Mouse (Mus musculus) forebrain, embryonic 14.5 days (tissue): ENCODE measurements around the gene Epha1. TPM values are rescaled to one million over a fixed set of nuclear protein-coding genes. Genes with fewer than 3 reads are reported as not detected.

Experiments
- ATAC-seq: fragments of 200-750 bp; cut with Nextera tagmentation; 2 replicates; pipeline ENCODE4 v1.8.0; 2017; ENCODE audit warnings: mild to moderate bottlenecking, moderate library complexity
- DNase-seq: peaks from one replicate; pipeline ENCODE4 v3.0.0-alpha.2; 2015; ENCODE audit warnings: low spot score
- H3K27ac ChIP-seq: fragments of 300-500 bp; sonication (generic); 2 replicates; pipeline ENCODE4 v1.5.1; 2014; ENCODE audit warnings: low read depth, mild to moderate bottlenecking, control low read depth, low read length, moderate library complexity
- H3K27me3 ChIP-seq: fragments of 300-500 bp; sonication (generic); replicated peaks from 2 replicates; pipeline ENCODE4 v1.6.1; 2014; ENCODE audit warnings: low read length, control low read depth, mixed read lengths; ENCODE audit not compliant: control insufficient read depth, insufficient read depth
- H3K36me3 ChIP-seq: fragments of 300-500 bp; sonication (generic); 2 replicates; pipeline ENCODE4 v1.6.1; 2014; ENCODE audit warnings: low read length, control low read depth; ENCODE audit not compliant: control insufficient read depth, insufficient read depth
- H3K4me1 ChIP-seq: fragments of 300-500 bp; sonication (generic); 2 replicates; pipeline ENCODE4 v1.6.1; 2014; ENCODE audit warnings: antibody characterized with exemption, low read length, control low read depth; ENCODE audit not compliant: control insufficient read depth, insufficient read depth
- H3K4me2 ChIP-seq: fragments of 300-500 bp; sonication (generic); 2 replicates; pipeline ENCODE4 v1.6.1; 2014; ENCODE audit warnings: mild to moderate bottlenecking, control low read depth, low read length
- H3K4me3 ChIP-seq: fragments of 300-500 bp; sonication (generic); 2 replicates; pipeline ENCODE4 v1.5.1; 2014; ENCODE audit warnings: low read depth, low read length, control low read depth
- H3K9ac ChIP-seq: fragments of 300-500 bp; sonication (generic); 2 replicates; pipeline ENCODE4 v1.6.1; 2014; ENCODE audit warnings: mild to moderate bottlenecking, low read length, control low read depth, moderate library complexity
- H3K9me3 ChIP-seq: fragments of 300-500 bp; sonication (generic); replicated peaks from 2 replicates; pipeline ENCODE4 v1.6.1; 2016; ENCODE audit warnings: low read length, control low read depth, mixed read lengths; ENCODE audit not compliant: control insufficient read depth
- WGBS: fragments of 180-500 bp; shearing (Covaris S2); extraction: QIAGEN DNeasy Blood & Tissue Kit; methylation state at CpG from one replicate; pipeline ENCODE4 v1.1.7; 2014; 5-methylcytosine and 5-hydroxymethylcytosine counted together
- polyA plus RNA-seq: library from polyadenylated mRNA; unstranded; fragments of >200 nt; fragmentation: Nextera tagmentation; extraction: Ambion mirVana; gene quantifications from 2 replicates; pipeline ENCODE4 v1.2.1, GENCODE M21; 2014

The Epha1 gene
- polyA plus RNA-seq, 1 experiment from 2014 or later = 0.05 TPM

- Histone ChIP-seq H3K27me3 (peaks cover 4% of the 10 kb centered on the region; the same call in 1 of the 2 replicates), H3K4me2 (no peak overlapping the region), H3K9ac (no peak overlapping the region), H3K36me3 (no peaks in the 10 kb centered on the region), H3K27ac (no peak overlapping the region), H3K4me3 (no peak overlapping the region), H3K9me3 (no peaks in the 10 kb centered on the region), H3K4me1 (no peaks in the 10 kb centered on the region)
- WGBS = 60% methylated on average over 5 of the region's 5 CpGs
- DNase-seq = no peak
- ATAC-seq = no peak
These were observed 4.2 kb upstream of the Epha1 start for GRCm38 (mm10) chr6:42377280-42377679.

GRCm38 (mm10) chr6:42376504-42377019 is 3.5 kb upstream of the Epha1 start:
- Histone ChIP-seq H3K4me2 (no peak overlapping the region), H3K9me3 (no peaks in the 10 kb centered on the region), H3K4me1 (no peaks in the 10 kb centered on the region), H3K27me3 (peaks cover 4% of the 10 kb centered on the region; the same call in 1 of the 2 replicates), H3K4me3 (no peak overlapping the region), H3K36me3 (no peaks in the 10 kb centered on the region), H3K27ac (no peak overlapping the region), H3K9ac (no peak overlapping the region)
- WGBS = 85% methylated on average over 6 of the region's 6 CpGs
- DNase-seq (no peak), ATAC-seq (no peak)

GRCm38 (mm10) chr6:42376016-42376415 is 2.9 kb upstream of the Epha1 start:
- no peaks in the 10 kb centered on the region for H3K4me1 ChIP-seq
- ATAC-seq = no peak
- no peak overlapping the region for H3K4me3 ChIP-seq
- H3K27me3 ChIP-seq = peaks cover 4% of the 10 kb centered on the region; the same call in 1 of the 2 replicates
- 57% methylated on average over 4 of the region's 4 CpGs for WGBS
- DNase-seq = no peak
- H3K36me3 ChIP-seq = no peaks in the 10 kb centered on the region
- H3K27ac ChIP-seq = no peak overlapping the region
- no peak overlapping the region for H3K4me2 ChIP-seq
- no peaks in the 10 kb centered on the region for H3K9me3 ChIP-seq
- H3K9ac ChIP-seq = no peak overlapping the region

DNA sequence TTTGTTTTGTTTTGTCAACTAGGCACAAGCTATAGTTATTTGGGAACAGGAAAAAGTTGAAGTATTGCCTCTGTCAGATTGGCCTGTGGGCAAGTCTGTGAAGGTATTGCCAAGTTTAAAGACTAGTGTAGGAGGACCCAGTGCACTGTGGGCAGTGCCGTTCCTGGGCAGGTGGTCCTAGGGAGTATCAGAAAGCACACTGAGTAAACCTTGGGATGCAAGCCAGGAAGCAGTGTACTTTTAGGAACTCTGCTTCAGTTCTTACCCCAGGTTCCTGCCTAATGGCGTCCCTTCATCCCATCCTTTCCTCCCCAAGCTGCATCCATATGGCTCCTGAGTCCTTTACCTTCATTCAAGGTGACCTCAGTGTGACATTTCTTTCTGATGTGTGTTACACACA is 2.1 kb upstream of the Epha1 start:
- 0 out of 2 replicates have a peak, but pooled peaks cover under 1% of the 10 kb centered on the region for H3K4me1 ChIP-seq
- H3K4me2 ChIP-seq = no peak overlapping the region
- 80% methylated on average over 2 of the region's 2 CpGs for WGBS
- ATAC-seq (no peak), DNase-seq (no peak)
- no peak overlapping the region for H3K27ac ChIP-seq
- no peaks in the 10 kb centered on the region for H3K36me3 ChIP-seq
- no peak overlapping the region for H3K9ac ChIP-seq
- H3K27me3 ChIP-seq = peaks cover 4% of the 10 kb centered on the region; the same call in 1 of the 2 replicates
- H3K4me3 ChIP-seq = no peak overlapping the region
- H3K9me3 ChIP-seq = no peaks in the 10 kb centered on the region

DNA sequence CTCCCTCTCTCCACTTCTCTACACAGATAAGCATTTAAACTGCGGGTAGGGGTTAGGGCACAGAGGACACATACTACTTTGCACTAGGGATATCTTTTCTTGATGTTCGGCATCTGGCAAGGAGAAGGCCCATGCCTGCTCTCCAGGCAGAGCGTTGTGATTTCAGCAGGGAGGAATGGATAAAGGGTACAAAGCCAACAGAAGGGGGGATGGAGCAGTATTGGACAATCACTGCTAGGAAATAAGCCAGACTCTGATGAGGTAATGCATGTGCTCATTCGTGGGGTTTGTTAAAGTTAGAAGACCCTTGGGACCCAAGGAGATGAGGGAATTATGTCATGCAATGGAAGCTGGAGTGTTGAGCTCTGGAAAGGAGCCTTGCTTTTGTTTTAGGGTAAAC is 1.6 kb upstream of the Epha1 start:
- WGBS = 80% methylated on average over 4 of the region's 4 CpGs
- H3K9me3 ChIP-seq = no peaks in the 10 kb centered on the region

DNA sequence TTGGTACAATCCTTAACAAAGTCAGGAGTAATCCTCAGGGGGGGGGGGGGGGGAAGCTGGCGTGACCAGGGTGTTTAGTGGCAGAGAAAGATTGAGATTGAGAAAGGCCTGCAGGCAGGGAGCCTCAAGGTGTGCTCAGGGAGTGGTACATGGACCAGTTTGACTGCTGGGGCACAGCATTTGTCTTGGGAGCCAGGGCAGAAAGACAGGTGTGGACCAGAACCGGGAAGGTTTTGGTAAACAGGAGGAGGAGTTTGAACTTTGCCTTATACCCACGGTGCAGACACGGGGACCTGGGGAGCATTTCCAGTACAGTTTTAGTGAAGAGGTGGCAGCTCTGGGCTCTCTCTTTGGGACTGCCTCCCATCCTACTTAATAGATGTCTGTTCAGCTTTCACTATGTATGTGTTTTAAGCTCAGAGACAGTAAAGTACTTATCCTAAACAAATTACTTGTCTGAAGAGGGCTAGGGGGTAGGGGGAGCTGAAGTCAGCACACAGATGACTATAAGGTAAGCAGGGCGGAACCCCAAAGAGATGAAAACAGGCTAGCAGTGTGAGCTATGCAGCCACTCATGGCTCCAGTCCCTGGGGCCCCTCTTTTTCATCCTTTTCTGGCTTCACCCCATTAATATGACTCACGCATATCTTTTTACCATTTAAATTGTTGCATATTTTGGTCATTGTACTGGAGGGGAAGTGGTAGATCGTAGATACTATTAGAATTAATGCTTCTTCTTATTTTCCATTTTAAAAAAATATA is 782 bp upstream of the Epha1 start:
- H3K4me1 ChIP-seq = 0 out of 2 replicates have a peak, but pooled peaks cover 5% of the 10 kb centered on the region
- no peak overlapping the region for H3K27ac ChIP-seq
- H3K9ac ChIP-seq = peak overlapping the region; percentile 17; the same call in 1 of the 2 replicates
- no peak for ATAC-seq
- DNase-seq = no peak
- peak overlapping the region; percentile 36 for H3K4me3 ChIP-seq
- no peaks in the 10 kb centered on the region for H3K9me3 ChIP-seq
- peaks cover 4% of the 10 kb centered on the region; the same call in 1 of the 2 replicates for H3K27me3 ChIP-seq
- 43% methylated on average over 7 of the region's 7 CpGs for WGBS
- H3K36me3 ChIP-seq = no peaks in the 10 kb centered on the region
- H3K4me2 ChIP-seq = peak overlapping the region; percentile 80

More for the DNA sequence above, 1.6 kb upstream of the Epha1 start:
- no peaks in the 10 kb centered on the region for H3K36me3 ChIP-seq
- peaks cover 4% of the 10 kb centered on the region; the same call in 1 of the 2 replicates for H3K27me3 ChIP-seq
- H3K4me2 ChIP-seq = no peak overlapping the region
- no peak overlapping the region for H3K4me3 ChIP-seq
- no peak overlapping the region for H3K9ac ChIP-seq
- no peak for ATAC-seq
- H3K27ac ChIP-seq = no peak overlapping the region
- H3K4me1 ChIP-seq = 0 out of 2 replicates have a peak, but pooled peaks cover 5% of the 10 kb centered on the region
- DNase-seq = no peak

DNA sequence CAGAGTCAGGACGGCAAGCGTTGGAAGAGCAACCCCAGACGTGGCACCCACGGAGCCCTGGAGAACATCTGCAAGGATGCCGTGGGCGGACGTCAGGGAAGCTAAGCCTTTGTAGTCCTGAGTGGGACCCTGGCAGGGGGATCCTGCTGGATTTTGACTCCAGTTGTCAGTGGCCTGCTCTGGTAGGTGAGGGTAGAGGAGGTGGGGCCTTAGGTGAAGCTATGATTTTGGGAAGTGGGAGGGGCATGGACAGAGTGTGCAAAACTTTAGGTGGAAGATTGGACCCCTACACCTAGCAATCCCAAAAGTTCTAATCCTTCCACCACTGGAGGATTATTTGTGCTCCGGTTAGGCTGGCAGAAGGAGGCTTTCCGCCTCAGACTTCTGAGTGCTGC is 650 bp downstream of the Epha1 start:
- Histone ChIP-seq H3K4me1 (0 out of 2 replicates have a peak, but pooled peaks cover 5% of the 10 kb centered on the region), H3K27me3 (peaks cover 4% of the 10 kb centered on the region; the same call in 1 of the 2 replicates), H3K4me2 (no peak overlapping the region; the same call in 1 of the 2 replicates), H3K9me3 (no peaks in the 10 kb centered on the region), H3K27ac (no peak overlapping the region), H3K4me3 (no peak overlapping the region), H3K36me3 (no peaks in the 10 kb centered on the region), H3K9ac (no peak overlapping the region)
- ATAC-seq (no peak), DNase-seq (no peak)
- 20% methylated on average over 9 of the region's 9 CpGs for WGBS

DNA sequence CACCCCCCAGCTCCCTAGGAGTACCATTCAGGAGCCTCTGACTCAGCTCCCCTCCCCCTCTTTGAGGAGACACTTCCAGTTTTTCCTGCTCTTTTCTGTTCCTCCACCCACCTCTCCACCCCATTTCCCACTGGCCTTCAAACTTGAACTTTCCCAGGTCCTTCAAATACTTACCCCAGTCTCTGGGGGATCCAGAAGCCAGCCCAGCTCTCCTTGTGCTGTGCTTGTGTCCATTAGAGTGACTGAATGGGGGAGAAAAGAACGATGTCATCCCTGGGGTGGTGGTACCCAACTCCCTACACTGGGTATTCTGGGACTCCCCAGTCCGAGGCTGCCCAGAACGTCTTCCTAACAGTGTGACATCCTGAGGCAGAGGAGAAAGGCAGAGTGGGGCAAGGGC is 1.1 kb downstream of the Epha1 start:
- no peak for ATAC-seq
- WGBS = 5% methylated on average over 3 of the region's 3 CpGs
- H3K27me3 ChIP-seq = peaks cover 4% of the 10 kb centered on the region; the same call in 1 of the 2 replicates
- no peaks in the 10 kb centered on the region for H3K36me3 ChIP-seq
- H3K4me1 ChIP-seq = 0 out of 2 replicates have a peak, but pooled peaks cover 5% of the 10 kb centered on the region
- no peaks in the 10 kb centered on the region for H3K9me3 ChIP-seq
- H3K4me2 ChIP-seq = no peak overlapping the region
- no peak overlapping the region for H3K27ac ChIP-seq
- no peak overlapping the region for H3K9ac ChIP-seq
- no peak overlapping the region for H3K4me3 ChIP-seq
- DNase-seq = no peak
